Mouse (Mus musculus): ENCODE measurements around the gene Qk. TPM values are rescaled to one million over a fixed set of nuclear protein-coding genes. Genes with fewer than 3 reads are reported as not detected.

The Qk gene
- polyA plus RNA-seq, 1 experiment from 2014 or later: 41.2 TPM

- Histone ChIP-seq H3K36me3 (ENCODE audit: control insufficient read depth, insufficient read depth, low read length) (no peaks in the 10 kb centered on the region), H3K9ac (ENCODE audit: low read depth, low read length) (peak overlapping the region; percentile 89), H3K4me1 (ENCODE audit: control insufficient read depth, insufficient read depth, low read length) (peaks cover 20% of the 10 kb centered on the region), H3K4me2 (ENCODE audit: low read length) (peak overlapping the region; percentile 21; the same call in 1 of the 2 replicates), H3K4me3 (ENCODE audit: low read depth, low read length) (peak overlapping the region; percentile 95), H3K27ac (ENCODE audit: low read length) (peak overlapping the region; percentile 99), H3K9me3 (replicated peaks; ENCODE audit: control insufficient read depth, low read length, poor library complexity, severe bottlenecking) (no peaks in the 10 kb centered on the region), H3K27me3 (ENCODE audit: control insufficient read depth, insufficient read depth, low read depth, low read length) (no peaks in the 10 kb centered on the region)
- ATAC-seq: no peak; the same call in 1 of the 2 replicates
- WGBS: under 1% methylated on average over 20 of the region's 46 CpGs
These were observed 296 bp downstream of the Qk start for GRCm38 (mm10) chr17:10319431-10319684.

- Histone ChIP-seq H3K4me3 (ENCODE audit: low read depth, low read length) (peak overlapping the region; percentile 95), H3K36me3 (ENCODE audit: control insufficient read depth, insufficient read depth, low read length) (no peaks in the 10 kb centered on the region), H3K27me3 (ENCODE audit: control insufficient read depth, insufficient read depth, low read depth, low read length) (no peaks in the 10 kb centered on the region), H3K27ac (ENCODE audit: low read length) (peak overlapping the region; percentile 99), H3K9ac (ENCODE audit: low read depth, low read length) (peak overlapping the region; percentile 89), H3K4me1 (ENCODE audit: control insufficient read depth, insufficient read depth, low read length) (peaks cover 20% of the 10 kb centered on the region), H3K9me3 (replicated peaks; ENCODE audit: control insufficient read depth, low read length, poor library complexity, severe bottlenecking) (no peaks in the 10 kb centered on the region), H3K4me2 (ENCODE audit: low read length) (peak overlapping the region; percentile 64)
- under 1% methylated on average over 72 of the region's 153 CpGs for WGBS
- ATAC-seq: peak; percentile 55
These were observed 858 bp downstream of the Qk start for GRCm38 (mm10) chr17:10318561-10319430.

- H3K4me3 ChIP-seq (ENCODE audit: low read depth, low read length): peak overlapping the region; percentile 95
- peak overlapping the region; percentile 64 for H3K4me2 ChIP-seq (ENCODE audit: low read length)
- H3K27ac ChIP-seq (ENCODE audit: low read length): peak overlapping the region; percentile 99
- no peaks in the 10 kb centered on the region for H3K27me3 ChIP-seq (ENCODE audit: control insufficient read depth, insufficient read depth, low read depth, low read length)
- WGBS: under 1% methylated on average over 43 of the region's 46 CpGs
- no peaks in the 10 kb centered on the region for H3K36me3 ChIP-seq (ENCODE audit: control insufficient read depth, insufficient read depth, low read length)
- ATAC-seq: no peak
- H3K4me1 ChIP-seq (ENCODE audit: control insufficient read depth, insufficient read depth, low read length): peaks cover 20% of the 10 kb centered on the region
- no peaks in the 10 kb centered on the region for H3K9me3 ChIP-seq (replicated peaks; ENCODE audit: control insufficient read depth, low read length, poor library complexity, severe bottlenecking)
- H3K9ac ChIP-seq (ENCODE audit: low read depth, low read length): peak overlapping the region; percentile 89
These were observed 1.6 kb downstream of the Qk start for GRCm38 (mm10) chr17:10317981-10318551.

DNA sequence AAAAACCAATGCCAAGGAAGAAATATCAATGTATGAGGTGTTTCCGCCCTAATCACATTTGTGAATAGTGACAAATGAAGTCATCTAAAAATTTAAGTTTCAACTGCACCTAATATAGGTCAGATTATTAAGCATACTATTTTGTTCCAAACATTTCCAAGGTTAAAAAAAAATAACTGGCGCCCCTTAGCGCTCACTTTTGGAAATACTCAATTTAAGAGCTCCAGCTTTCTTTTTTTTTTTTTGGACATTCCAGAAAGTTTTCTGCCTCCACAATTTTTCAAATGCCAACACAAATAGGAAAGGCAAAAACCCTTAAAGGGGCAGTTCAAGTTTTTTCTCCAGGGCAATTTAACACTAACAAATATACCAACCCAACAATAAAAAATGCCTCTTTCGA is 2.5 kb downstream of the Qk start:
- WGBS: 0% methylated on average over 4 of the region's 4 CpGs
- peak overlapping the region; percentile 89 for H3K9ac ChIP-seq (ENCODE audit: low read depth, low read length)
- H3K4me2 ChIP-seq (ENCODE audit: low read length): peak overlapping the region; percentile 64
- H3K9me3 ChIP-seq (replicated peaks; ENCODE audit: control insufficient read depth, low read length, poor library complexity, severe bottlenecking): no peaks in the 10 kb centered on the region
- peaks cover 23% of the 10 kb centered on the region for H3K4me1 ChIP-seq (ENCODE audit: control insufficient read depth, insufficient read depth, low read length)
- H3K4me3 ChIP-seq (ENCODE audit: low read depth, low read length): peak overlapping the region; percentile 95
- no peaks in the 10 kb centered on the region for H3K36me3 ChIP-seq (ENCODE audit: control insufficient read depth, insufficient read depth, low read length)
- H3K27me3 ChIP-seq (ENCODE audit: control insufficient read depth, insufficient read depth, low read depth, low read length): no peaks in the 10 kb centered on the region
- ATAC-seq: no peak
- H3K27ac ChIP-seq (ENCODE audit: low read length): peak overlapping the region; percentile 99

- H3K9ac ChIP-seq (ENCODE audit: low read depth, low read length): peak overlapping the region; percentile 55
- peak overlapping the region; percentile 71 for H3K27ac ChIP-seq (ENCODE audit: low read length)
- no peaks in the 10 kb centered on the region for H3K36me3 ChIP-seq (ENCODE audit: control insufficient read depth, insufficient read depth, low read length)
- no peak for ATAC-seq
- 3% methylated on average over 1 of the region's 1 CpGs for WGBS
- peak overlapping the region; percentile 44 for H3K4me3 ChIP-seq (ENCODE audit: low read depth, low read length)
- no peaks in the 10 kb centered on the region for H3K27me3 ChIP-seq (ENCODE audit: control insufficient read depth, insufficient read depth, low read depth, low read length)
- H3K4me2 ChIP-seq (ENCODE audit: low read length): peak overlapping the region; percentile 61
- H3K9me3 ChIP-seq (replicated peaks; ENCODE audit: control insufficient read depth, low read length, poor library complexity, severe bottlenecking): no peaks in the 10 kb centered on the region
- peaks cover 17% of the 10 kb centered on the region for H3K4me1 ChIP-seq (ENCODE audit: control insufficient read depth, insufficient read depth, low read length)
These were observed 3.2 kb downstream of the Qk start for GRCm38 (mm10) chr17:10316446-10316845.

- WGBS: 75% methylated on average over 1 of the region's 1 CpGs
- no peaks in the 10 kb centered on the region for H3K27me3 ChIP-seq (ENCODE audit: control insufficient read depth, insufficient read depth, low read depth, low read length)
- H3K4me3 ChIP-seq (ENCODE audit: low read depth, low read length): no peak overlapping the region; the same call in 1 of the 2 replicates
- no peaks in the 10 kb centered on the region for H3K9me3 ChIP-seq (replicated peaks; ENCODE audit: control insufficient read depth, low read length, poor library complexity, severe bottlenecking)
- ATAC-seq: no peak
- H3K9ac ChIP-seq (ENCODE audit: low read depth, low read length): no peak overlapping the region
- peak overlapping the region; percentile 12; the same call in 1 of the 2 replicates for H3K4me2 ChIP-seq (ENCODE audit: low read length)
- H3K36me3 ChIP-seq (ENCODE audit: control insufficient read depth, insufficient read depth, low read length): no peaks in the 10 kb centered on the region
- peaks cover 12% of the 10 kb centered on the region for H3K4me1 ChIP-seq (ENCODE audit: control insufficient read depth, insufficient read depth, low read length)
- no peak overlapping the region for H3K27ac ChIP-seq (ENCODE audit: low read length)
These were observed 9.6 kb downstream of the Qk start for GRCm38 (mm10) chr17:10310046-10310445.

DNA sequence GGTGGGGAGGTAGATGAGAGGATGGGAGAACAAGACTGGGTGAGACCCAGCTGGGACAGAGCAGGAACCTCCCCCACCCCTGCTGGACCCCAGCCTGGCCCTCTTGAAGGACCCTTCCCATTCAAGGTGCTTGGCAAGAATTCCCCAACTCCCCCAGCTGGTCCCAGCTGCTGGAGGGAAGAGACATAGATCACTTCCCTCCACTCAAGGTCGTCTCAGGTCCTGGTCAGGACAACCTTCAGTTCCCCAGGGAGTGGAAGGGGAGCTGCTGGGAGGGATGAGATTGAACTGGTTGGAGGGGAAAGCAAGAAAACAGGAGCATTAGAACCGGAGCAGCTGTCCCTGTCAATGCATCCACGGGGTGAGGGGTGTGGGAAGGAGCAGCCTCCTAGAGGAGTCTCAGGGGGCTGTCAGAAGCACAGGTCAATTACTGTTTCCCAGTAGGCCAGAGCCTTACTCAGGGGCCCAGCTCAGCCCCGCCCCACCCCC is 10.5 kb downstream of the Qk start:
- Histone ChIP-seq H3K4me2 (ENCODE audit: low read length) (peak overlapping the region; percentile 24), H3K27ac (ENCODE audit: low read length) (no peak overlapping the region; the same call in 1 of the 2 replicates), H3K4me3 (ENCODE audit: low read depth, low read length) (no peak overlapping the region), H3K4me1 (ENCODE audit: control insufficient read depth, insufficient read depth, low read length) (peaks cover 5% of the 10 kb centered on the region), H3K9ac (ENCODE audit: low read depth, low read length) (no peak overlapping the region; the same call in 1 of the 2 replicates), H3K9me3 (replicated peaks; ENCODE audit: control insufficient read depth, low read length, poor library complexity, severe bottlenecking) (no peaks in the 10 kb centered on the region), H3K36me3 (ENCODE audit: control insufficient read depth, insufficient read depth, low read length) (no peaks in the 10 kb centered on the region), H3K27me3 (ENCODE audit: control insufficient read depth, insufficient read depth, low read depth, low read length) (no peaks in the 10 kb centered on the region)
- 23% methylated on average over 4 of the region's 4 CpGs for WGBS
- no peak for ATAC-seq

GRCm38 (mm10) chr17:10306424-10306823 is 13.2 kb downstream of the Qk start:
- Histone ChIP-seq H3K9ac (ENCODE audit: low read depth, low read length) (no peak overlapping the region), H3K4me2 (ENCODE audit: low read length) (no peak overlapping the region), H3K36me3 (ENCODE audit: control insufficient read depth, insufficient read depth, low read length) (no peaks in the 10 kb centered on the region), H3K4me3 (ENCODE audit: low read depth, low read length) (no peak overlapping the region), H3K27me3 (ENCODE audit: control insufficient read depth, insufficient read depth, low read depth, low read length) (no peaks in the 10 kb centered on the region), H3K9me3 (replicated peaks; ENCODE audit: control insufficient read depth, low read length, poor library complexity, severe bottlenecking) (no peaks in the 10 kb centered on the region), H3K4me1 (ENCODE audit: control insufficient read depth, insufficient read depth, low read length) (peaks cover 5% of the 10 kb centered on the region; the same call in 1 of the 2 replicates), H3K27ac (ENCODE audit: low read length) (no peak overlapping the region)
- ATAC-seq: no peak
- 43% methylated on average over 2 of the region's 2 CpGs for WGBS

GRCm38 (mm10) chr17:10304001-10304400 is 15.7 kb downstream of the Qk start:
- no peaks in the 10 kb centered on the region for H3K27me3 ChIP-seq (ENCODE audit: control insufficient read depth, insufficient read depth, low read depth, low read length)
- H3K9ac ChIP-seq (ENCODE audit: low read depth, low read length): no peak overlapping the region
- no peak for ATAC-seq
- H3K4me1 ChIP-seq (ENCODE audit: control insufficient read depth, insufficient read depth, low read length): peaks cover 5% of the 10 kb centered on the region
- H3K4me2 ChIP-seq (ENCODE audit: low read length): 0 out of 2 replicates have a peak overlapping the region, but pooled peaks have one; percentile 19
- no peaks in the 10 kb centered on the region for H3K36me3 ChIP-seq (ENCODE audit: control insufficient read depth, insufficient read depth, low read length)
- no peaks in the 10 kb centered on the region for H3K9me3 ChIP-seq (replicated peaks; ENCODE audit: control insufficient read depth, low read length, poor library complexity, severe bottlenecking)
- 0 out of 2 replicates have a peak overlapping the region, but pooled peaks have one; percentile 22 for H3K27ac ChIP-seq (ENCODE audit: low read length)
- no peak overlapping the region for H3K4me3 ChIP-seq (ENCODE audit: low read depth, low read length)

Measured in midbrain, embryonic 16.5 days (tissue).